Mouse (Mus musculus) stomach, embryonic 14.5 days (tissue): ENCODE results near the gene Syt14. TPM values are rescaled to one million over a fixed set of nuclear protein-coding genes. Genes with fewer than 3 reads are reported as not detected.

Experiments
- ATAC-seq: fragments of 200-750 bp; cut with Nextera tagmentation; 2 replicates; pipeline ENCODE4 v1.8.0; 2017; ENCODE audit warnings: low read depth, moderate TSS enrichment; ENCODE audit not compliant: insufficient number of reproducible peaks, insufficient read depth, low FRiP score
- H3K27ac ChIP-seq: fragments of 300-500 bp; sonication (generic); 2 replicates; pipeline ENCODE4 v1.5.1; 2014; ENCODE audit warnings: mild to moderate bottlenecking, low read length, moderate library complexity, mixed read lengths
- H3K27me3 ChIP-seq: fragments of 300-500 bp; sonication (generic); 2 replicates; pipeline ENCODE4 v1.6.1; 2014; ENCODE audit warnings: low read length, control low read depth, mixed read lengths; ENCODE audit not compliant: control insufficient read depth, insufficient read depth
- H3K36me3 ChIP-seq: fragments of 300-500 bp; sonication (generic); 2 replicates; pipeline ENCODE4 v1.6.1; 2014; ENCODE audit warnings: mild to moderate bottlenecking, control low read depth, low read length, moderate library complexity, mixed read lengths; ENCODE audit not compliant: control insufficient read depth, insufficient read depth
- H3K4me1 ChIP-seq: fragments of 300-500 bp; sonication (generic); 2 replicates; pipeline ENCODE4 v1.6.1; 2014; ENCODE audit warnings: low read length, control low read depth, mixed read lengths; ENCODE audit not compliant: control insufficient read depth, insufficient read depth
- H3K4me2 ChIP-seq: fragments of 300-500 bp; sonication (generic); replicated peaks from 2 replicates; pipeline ENCODE4 v1.6.1; 2014; ENCODE audit warnings: low read depth, low read length, control low read depth
- H3K4me3 ChIP-seq: fragments of 300-500 bp; sonication (generic); 2 replicates; pipeline ENCODE4 v1.5.1; 2014; ENCODE audit warnings: low read depth, low read length, control low read depth
- H3K9ac ChIP-seq: fragments of 300-500 bp; sonication (generic); replicated peaks from 2 replicates; pipeline ENCODE4 v1.6.1; 2014; ENCODE audit warnings: low read depth, mild to moderate bottlenecking, control low read depth, low read length, moderate library complexity, mixed read lengths
- H3K9me3 ChIP-seq: fragments of 300-500 bp; sonication (generic); 2 replicates; pipeline ENCODE4 v1.6.1; 2016; ENCODE audit warnings: low read depth, low read length, control low read depth; ENCODE audit not compliant: control insufficient read depth
- WGBS: fragments of 180-500 bp; shearing (Covaris S2); extraction: QIAGEN DNeasy Blood & Tissue Kit; methylation state at CpG from one replicate; pipeline ENCODE4 v1.1.7; 2014; 5-methylcytosine and 5-hydroxymethylcytosine counted together
- polyA plus RNA-seq: library from polyadenylated mRNA; unstranded; fragments of >200 nt; fragmentation: Nextera tagmentation; extraction: Ambion mirVana; gene quantifications from 2 replicates; pipeline ENCODE4 v1.2.1, GENCODE M21; 2014

Gene Syt14
- polyA plus RNA-seq, 1 experiment from 2014 or later: 5.2 TPM

- peak within 1 kb of the TSS; percentile 94 for H3K27ac ChIP-seq
- peak; percentile 79 for ATAC-seq
- H3K4me2 ChIP-seq: peak within 1 kb of the TSS; percentile 85
- WGBS: 1% methylated on average over 65 of the region's 75 CpGs
- H3K4me1 ChIP-seq: peaks cover 33% of the 10 kb centered on the region
- H3K36me3 ChIP-seq: no peaks in the 10 kb centered on the region
- H3K9me3 ChIP-seq: no peaks in the 10 kb centered on the region
- H3K9ac ChIP-seq: peak within 1 kb of the TSS; percentile 93
- no peaks in the 10 kb centered on the region for H3K27me3 ChIP-seq
- peak within 1 kb of the TSS; percentile 89 for H3K4me3 ChIP-seq
Measured at GRCm38 (mm10) chr1:192855474-192856230, 179.9 kb downstream of the Syt14 start, which contains the start of gene Sertad4. Sertad4 (minus strand) TSS chr1:192855756.

- Histone ChIP-seq H3K9ac (peak overlapping the region; percentile 93), H3K4me2 (peak overlapping the region; percentile 85), H3K4me3 (peak overlapping the region; percentile 89), H3K9me3 (no peaks in the 10 kb centered on the region), H3K4me1 (peaks cover 38% of the 10 kb centered on the region), H3K27me3 (no peaks in the 10 kb centered on the region), H3K36me3 (0 out of 2 replicates have a peak, but pooled peaks cover 2% of the 10 kb centered on the region), H3K27ac (peak overlapping the region; percentile 94)
- under 1% methylated on average over 40 of the region's 45 CpGs for WGBS
- peak; percentile 50; the same call in 1 of the 2 replicates for ATAC-seq
Measured at GRCm38 (mm10) chr1:192854819-192855271, 180.7 kb downstream of the Syt14 start.

DNA sequence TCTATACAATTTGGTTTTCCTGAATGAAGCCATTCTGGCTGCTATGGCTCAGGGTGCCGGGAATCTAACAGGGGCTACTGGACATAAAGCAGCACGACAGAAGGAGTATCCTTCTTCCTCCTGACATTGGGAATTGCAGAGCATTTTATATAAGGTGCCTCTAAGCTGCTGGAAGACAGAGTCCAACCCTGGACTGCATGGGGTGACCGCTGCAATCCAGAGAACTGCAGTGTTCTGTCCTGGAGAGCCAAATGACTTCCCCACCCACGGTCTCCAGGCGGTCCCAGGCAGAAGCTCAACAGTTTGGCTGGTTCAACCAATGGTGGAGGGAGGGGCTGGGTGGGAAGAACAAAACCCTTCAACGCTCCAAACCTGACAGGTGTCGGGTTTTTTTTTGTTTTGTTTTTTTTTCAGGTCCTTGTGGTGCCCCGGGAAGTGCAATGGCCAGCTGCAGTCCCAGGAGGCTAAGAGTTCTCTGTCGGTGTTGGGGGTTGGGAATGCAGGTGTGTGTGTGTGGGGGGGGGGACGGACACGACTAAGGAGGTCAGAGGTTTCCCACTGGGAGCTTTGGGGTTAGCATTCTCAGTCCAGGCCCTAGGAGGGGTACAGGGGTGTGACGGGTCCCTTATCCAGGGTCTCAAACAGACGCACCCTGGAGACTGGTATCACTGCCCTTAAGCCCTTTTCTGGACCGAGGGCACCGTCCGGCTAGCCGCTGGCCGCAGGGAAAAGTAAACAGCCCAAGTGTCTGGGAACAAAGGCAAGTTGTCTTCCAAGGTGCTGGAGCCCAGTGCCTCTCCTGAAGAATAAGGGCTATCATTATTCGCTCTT, 181.4 kb downstream of the Syt14 start:
- Histone ChIP-seq H3K4me3 (peak overlapping the region; percentile 89), H3K4me1 (peaks cover 41% of the 10 kb centered on the region), H3K4me2 (peak overlapping the region; percentile 85), H3K9ac (peak overlapping the region; percentile 93), H3K36me3 (peaks cover 8% of the 10 kb centered on the region), H3K27ac (peak overlapping the region; percentile 94), H3K9me3 (no peaks in the 10 kb centered on the region), H3K27me3 (no peaks in the 10 kb centered on the region)
- no peak for ATAC-seq
- 9% methylated on average over 19 of the region's 19 CpGs for WGBS

DNA sequence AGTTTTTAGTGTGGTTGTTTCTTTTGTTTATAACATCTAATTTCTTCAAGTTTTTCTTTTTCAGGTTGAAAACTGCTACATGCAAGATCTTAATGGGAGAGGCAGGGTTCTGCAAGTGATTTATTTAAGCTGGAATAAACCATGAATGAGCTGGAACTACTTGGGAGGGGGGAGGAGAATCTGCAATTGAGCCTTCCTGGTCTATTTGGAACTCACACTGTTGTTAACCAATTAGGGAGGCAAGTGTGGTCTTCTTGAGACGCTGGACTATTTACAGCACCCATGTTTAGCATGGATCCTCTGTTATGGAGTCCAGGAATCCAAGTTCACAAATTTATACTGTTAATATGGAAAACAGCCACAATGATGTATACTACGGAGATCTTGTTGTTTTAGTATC, 182.1 kb downstream of the Syt14 start:
- Histone ChIP-seq H3K4me1 (peaks cover 41% of the 10 kb centered on the region), H3K36me3 (peaks cover 16% of the 10 kb centered on the region), H3K27me3 (no peaks in the 10 kb centered on the region), H3K4me3 (peak overlapping the region; percentile 89), H3K9ac (no peak overlapping the region), H3K9me3 (no peaks in the 10 kb centered on the region), H3K4me2 (peak overlapping the region; percentile 85), H3K27ac (no peak overlapping the region)
- ATAC-seq: no peak
- WGBS: 61% methylated on average over 2 of the region's 2 CpGs

GRCm38 (mm10) chr1:192852047-192852446, 183.5 kb downstream of the Syt14 start:
- peak overlapping the region; percentile 13 for H3K4me2 ChIP-seq
- peaks cover 28% of the 10 kb centered on the region for H3K36me3 ChIP-seq
- peak overlapping the region; percentile 59; the same call in 1 of the 2 replicates for H3K27ac ChIP-seq
- H3K9ac ChIP-seq: no peak overlapping the region
- no peak for ATAC-seq
- H3K9me3 ChIP-seq: no peaks in the 10 kb centered on the region
- H3K4me1 ChIP-seq: peaks cover 41% of the 10 kb centered on the region
- H3K27me3 ChIP-seq: no peaks in the 10 kb centered on the region
- H3K4me3 ChIP-seq: no peak overlapping the region

- H3K27ac ChIP-seq: peak overlapping the region; percentile 59
- WGBS: 11% methylated on average over 6 of the region's 6 CpGs
Measured at GRCm38 (mm10) chr1:192851640-192852039, 183.9 kb downstream of the Syt14 start.

DNA sequence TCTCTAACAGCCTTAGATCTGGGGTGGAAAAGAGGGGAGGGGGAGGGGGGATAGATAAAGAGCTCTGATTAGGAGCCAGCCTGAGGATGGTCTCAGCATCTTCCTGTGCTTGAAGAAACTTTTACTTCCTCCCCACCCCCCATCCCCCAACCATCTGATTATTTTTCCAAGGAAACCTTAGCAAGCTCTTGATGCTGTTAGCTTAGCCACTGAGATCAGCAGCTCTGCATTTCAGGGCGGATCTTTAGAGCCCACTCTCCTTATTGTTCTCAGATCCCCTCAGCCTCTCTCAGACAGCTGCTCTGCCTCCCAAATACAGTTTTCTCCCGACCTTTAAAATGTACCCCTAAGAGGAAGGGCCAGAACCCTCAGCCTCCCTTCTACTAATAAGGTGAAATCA, 184.4 kb downstream of the Syt14 start:
- H3K9ac ChIP-seq: no peak overlapping the region
- H3K4me3 ChIP-seq: no peak overlapping the region
- no peaks in the 10 kb centered on the region for H3K27me3 ChIP-seq
- H3K4me1 ChIP-seq: peaks cover 36% of the 10 kb centered on the region
- peak overlapping the region; percentile 59; the same call in 1 of the 2 replicates for H3K27ac ChIP-seq
- H3K9me3 ChIP-seq: no peaks in the 10 kb centered on the region
- ATAC-seq: no peak
- peak overlapping the region; percentile 32 for H3K4me2 ChIP-seq
- 12% methylated on average over 2 of the region's 2 CpGs for WGBS
- peaks cover 37% of the 10 kb centered on the region for H3K36me3 ChIP-seq

More at GRCm38 (mm10) chr1:192851640-192852039, 183.9 kb downstream of the Syt14 start:
- Histone ChIP-seq H3K4me3 (no peak overlapping the region), H3K36me3 (peaks cover 32% of the 10 kb centered on the region), H3K4me1 (peaks cover 41% of the 10 kb centered on the region), H3K27me3 (no peaks in the 10 kb centered on the region), H3K4me2 (peak overlapping the region; percentile 32), H3K9me3 (no peaks in the 10 kb centered on the region), H3K9ac (no peak overlapping the region)
- ATAC-seq: no peak

DNA sequence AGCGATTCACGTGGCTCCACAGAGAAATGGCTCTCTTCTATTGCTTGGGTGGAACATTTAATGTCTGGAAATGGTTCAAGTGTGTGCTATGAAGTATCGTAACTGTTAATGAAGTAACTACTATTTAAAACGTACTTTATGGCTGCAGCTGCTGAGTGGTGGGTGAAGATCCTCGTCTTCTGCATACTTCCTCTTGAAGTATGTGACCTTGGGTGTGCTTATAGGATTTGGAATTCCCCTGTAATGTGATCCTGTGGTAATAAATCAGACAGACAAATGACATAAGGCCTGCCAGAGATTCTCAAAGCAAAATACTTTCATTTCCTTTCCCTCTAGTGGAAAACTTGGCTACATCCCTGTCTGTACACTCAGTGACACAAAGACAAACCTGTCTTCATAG, 186.0 kb downstream of the Syt14 start:
- ATAC-seq: no peak
- H3K4me2 ChIP-seq: no peak overlapping the region
- no peak overlapping the region for H3K9ac ChIP-seq
- peaks cover 50% of the 10 kb centered on the region for H3K36me3 ChIP-seq
- H3K4me3 ChIP-seq: no peak overlapping the region
- no peak overlapping the region for H3K27ac ChIP-seq
- 51% methylated on average over 5 of the region's 5 CpGs for WGBS
- no peaks in the 10 kb centered on the region for H3K9me3 ChIP-seq
- peaks cover 35% of the 10 kb centered on the region for H3K4me1 ChIP-seq
- no peaks in the 10 kb centered on the region for H3K27me3 ChIP-seq
